Comparison of ENCODE assay signal across 9 mouse cellular contexts in genomic region chr2:169928447-169929120, GRCm38 (mm10).
A peak's percentile ranks its signal among the peaks of the same experiment; 100 is the strongest.
DNase-seq lines count a peak whose midpoint lies in the region; ATAC-seq lines count a peak whose summit lies in the region.
"Had no signal": no experiment of that assay in that cellular context is flagged by ENCODE, and none has a peak within 500 bp of the region (broad histone marks: within the 10 kb centered on the region; RNA-seq: fewer than 3 reads in every experiment).

No protein-coding gene starts in this region.

- peaks cover 29% of the 10 kb centered on the region for H3K4me1 ChIP-seq in neural tube, embryonic 13.5 days (replicated peaks)

- DNase-seq in frontal cortex, postnatal 10 days (ENCODE audit: low spot score in 2 of 2): peak; percentile 22 to 28
- DNase-seq in ovary, adult 18-20 months (ENCODE audit: low spot score): peak; percentile 21
- DNase-seq in ovary, postnatal 10 days (ENCODE audit: low spot score): no peak
- peak; percentile 84 for DNase-seq in kidney, postnatal 10 days
- no peak for DNase-seq in layer of hippocampus, postnatal 25 days (ENCODE audit: extremely low spot score in 1 of 2, low spot score in 1 of 2)
- DNase-seq in B cell, adult 2 months: no peak
- DNase-seq: layer of hippocampus, postnatal 36 days had no signal

- no peak overlapping the region for H3K4me3 ChIP-seq in neural tube, embryonic 13.5 days

- no peaks in the 10 kb centered on the region for H3K27me3 ChIP-seq in neural tube, embryonic 13.5 days

- no peaks in the 10 kb centered on the region for H3K36me3 ChIP-seq in neural tube, embryonic 13.5 days

- peak overlapping the region; percentile 33 for H3K27ac ChIP-seq in neural tube, embryonic 13.5 days (replicated peaks)

- H3K9ac ChIP-seq in neural tube, embryonic 13.5 days: no peak overlapping the region

- no peak for ATAC-seq in frontal cortex, adult (ENCODE audit: low TSS enrichment)
- peak; percentile 41; the same call in 1 of the 2 replicates for ATAC-seq in neural tube, embryonic 13.5 days (ENCODE audit: low read depth)

- no peaks in the 10 kb centered on the region for H3K9me3 ChIP-seq in neural tube, embryonic 13.5 days

- WGBS in neural tube, embryonic 13.5 days: 46% methylated on average over 14 of the region's 14 CpGs

- H3K4me2 ChIP-seq in neural tube, embryonic 13.5 days: no peak overlapping the region

Comparison
In these comparisons a context has a peak if more than half of its experiments do, and no peak if none do; other contexts are left out.
1. DNase-seq: peak in frontal cortex, postnatal 10 days (2 of 2), ovary, adult 18-20 months (single experiment) and kidney, postnatal 10 days (single experiment); none in ovary, postnatal 10 days (single experiment), layer of hippocampus, postnatal 25 days (0 of 2) and B cell, adult 2 months (0 of 2).